Mouse (Mus musculus) MEL (cell line): ENCODE measurements around the gene Smbd1. TPM values are rescaled to one million over a fixed set of nuclear protein-coding genes. Genes with fewer than 3 reads are reported as not detected.

ENCODE experiments used
- DNase-seq: peaks from one replicate; pipeline ENCODE4 v3.0.0; 2011; ENCODE audit warnings: low read depth, low spot score
- H3K27ac ChIP-seq: 2 replicates; pipeline ENCODE4 v1.5.1; 2012; ENCODE audit warnings: low read depth, mild to moderate bottlenecking, control low read depth, low read length, moderate library complexity; ENCODE audit not compliant: control insufficient read depth
- H3K27me3 ChIP-seq, 2 experiments: fragments of 150-350 bp in 1 of 2; sonication (generic) in 1 of 2; 2 replicates each; pipeline ENCODE4 v1.6.1; 2012; ENCODE audit warnings: low read length in 2 of 2, mild to moderate bottlenecking in 2 of 2, improper control_type of control experiment in 1 of 2, moderate library complexity in 1 of 2; ENCODE audit not compliant: insufficient read depth in 2 of 2, control insufficient read depth in 1 of 2
- H3K36me3 ChIP-seq, 2 experiments: 2 replicates each; pipeline ENCODE4 v1.6.1; 2012 to 2014; ENCODE audit warnings: low read length in 2 of 2, improper control_type of control experiment in 1 of 2, inconsistent platforms in 1 of 2, mild to moderate bottlenecking in 1 of 2; ENCODE audit not compliant: insufficient read depth in 2 of 2, control insufficient read depth in 1 of 2
- H3K4me1 ChIP-seq, 2 experiments: fragments of 150-350 bp in 1 of 2; sonication (generic) in 1 of 2; 2 replicates each; pipeline ENCODE4 v1.6.1; 2012; ENCODE audit warnings: low read length in 2 of 2, improper control_type of control experiment in 1 of 2, mild to moderate bottlenecking in 1 of 2; ENCODE audit not compliant: insufficient read depth in 2 of 2, control insufficient read depth in 1 of 2
- H3K4me3 ChIP-seq, 2 experiments: fragments of 150-350 bp in 1 of 2; sonication (generic) in 1 of 2; 2 replicates each; pipeline ENCODE4 v1.5.1; 2012; ENCODE audit warnings: low read depth in 2 of 2, low read length in 2 of 2, mild to moderate bottlenecking in 2 of 2, moderate library complexity in 2 of 2, control low read depth in 1 of 2, improper control_type of control experiment in 1 of 2; ENCODE audit not compliant: control insufficient read depth in 1 of 2, insufficient read depth in 1 of 2
- H3K79me2 ChIP-seq: 2 replicates; pipeline ENCODE4 v1.6.1; 2012; ENCODE audit warnings: mild to moderate bottlenecking, low read length, moderate library complexity; ENCODE audit not compliant: control insufficient read depth, poor library complexity, insufficient read depth
- H3K9ac ChIP-seq: 2 replicates; pipeline ENCODE4 v1.6.1; 2012; ENCODE audit warnings: low read depth, mild to moderate bottlenecking, control low read depth, low read length, moderate library complexity; ENCODE audit not compliant: control insufficient read depth, poor library complexity, severe bottlenecking
- H3K9me3 ChIP-seq: fragments of 150-350 bp; sonication (generic); replicated peaks from 2 replicates; pipeline ENCODE4 v1.6.1; 2012; ENCODE audit warnings: mild to moderate bottlenecking, low read length, improper control_type of control experiment, moderate library complexity; ENCODE audit not compliant: insufficient read depth
- CHD1 ChIP-seq: IDR thresholded peaks from 2 replicates; pipeline ENCODE4 v1.6.1; 2012; ENCODE audit warnings: low read depth, mild to moderate bottlenecking, inconsistent platforms, low read length, improper control_type of control experiment
- CHD2 ChIP-seq: IDR thresholded peaks from 2 replicates; pipeline ENCODE4 v1.6.1; 2011; ENCODE audit warnings: low read length, improper control_type of control experiment
- E2F4 ChIP-seq: IDR thresholded peaks from 2 replicates; pipeline ENCODE4 v1.6.1; 2011; ENCODE audit warnings: low read depth, low read length, improper control_type of control experiment, borderline replicate concordance
- ETS1 ChIP-seq: IDR thresholded peaks from 2 replicates; pipeline ENCODE4 v1.6.1; 2012; ENCODE audit warnings: low read depth, mild to moderate bottlenecking, inconsistent platforms, low read length, improper control_type of control experiment, moderate library complexity
- GABPA ChIP-seq: IDR thresholded peaks from 2 replicates; pipeline ENCODE4 v1.6.1; 2012; ENCODE audit warnings: low read depth, mild to moderate bottlenecking, inconsistent platforms, low read length, improper control_type of control experiment, moderate library complexity
- GATA1 ChIP-seq: IDR thresholded peaks from 2 replicates; pipeline ENCODE4 v1.6.1; 2011; ENCODE audit warnings: low read depth, low read length, improper control_type of control experiment
- HCFC1 ChIP-seq: IDR thresholded peaks from 2 replicates; pipeline ENCODE4 v1.6.1; 2012; ENCODE audit warnings: low read depth, mild to moderate bottlenecking, inconsistent platforms, low read length, improper control_type of control experiment, moderate library complexity
- KAT2A ChIP-seq: conservative IDR thresholded peaks from 2 replicates; pipeline ENCODE4 v1.6.1; 2012; ENCODE audit warnings: low read depth, low read length, improper control_type of control experiment, inconsistent platforms
- MAFK ChIP-seq: IDR thresholded peaks from 2 replicates; pipeline ENCODE4 v1.6.1; 2011; ENCODE audit warnings: low read depth, mild to moderate bottlenecking, low read length, improper control_type of control experiment, borderline replicate concordance
- MAX ChIP-seq: IDR thresholded peaks from 2 replicates; pipeline ENCODE4 v1.6.1; 2011; ENCODE audit warnings: low read length, improper control_type of control experiment
- MAZ ChIP-seq: IDR thresholded peaks from 2 replicates; pipeline ENCODE4 v1.6.1; 2012; ENCODE audit warnings: low read depth, mild to moderate bottlenecking, inconsistent platforms, low read length, improper control_type of control experiment
- MXI1 ChIP-seq: IDR thresholded peaks from 2 replicates; pipeline ENCODE4 v1.6.1; 2011; ENCODE audit warnings: mild to moderate bottlenecking, low read depth, low read length, improper control_type of control experiment
- NELFE ChIP-seq: IDR thresholded peaks from 2 replicates; pipeline ENCODE4 v1.6.1; 2011; ENCODE audit warnings: low read depth, low read length, improper control_type of control experiment
- SIN3A ChIP-seq: IDR thresholded peaks from 2 replicates; pipeline ENCODE4 v1.6.1; 2012; ENCODE audit warnings: low read length, improper control_type of control experiment, inconsistent platforms
- TAL1 ChIP-seq: IDR thresholded peaks from 2 replicates; pipeline ENCODE4 v1.6.1; 2012; ENCODE audit warnings: mild to moderate bottlenecking, inconsistent platforms, low read length, moderate library complexity, mixed read lengths
- TBP ChIP-seq: IDR thresholded peaks from 2 replicates; pipeline ENCODE4 v1.8.0; 2011; ENCODE audit warnings: low read depth, low read length, improper control_type of control experiment
- TCF12 ChIP-seq: IDR thresholded peaks from 2 replicates; pipeline ENCODE4 v1.6.1; 2014; ENCODE audit warnings: low read depth, mild to moderate bottlenecking, inconsistent platforms, low read length, improper control_type of control experiment, moderate library complexity
- UBTF ChIP-seq: IDR thresholded peaks from 2 replicates; pipeline ENCODE4 v1.6.1; 2012; ENCODE audit warnings: low read depth, mild to moderate bottlenecking, inconsistent platforms, low read length, improper control_type of control experiment, moderate library complexity, borderline replicate concordance; ENCODE audit not compliant: insufficient read depth
- ZMIZ1 ChIP-seq: IDR thresholded peaks from 2 replicates; pipeline ENCODE4 v1.6.1; 2012; ENCODE audit warnings: low read depth, mild to moderate bottlenecking, inconsistent platforms, low read length, improper control_type of control experiment, moderate library complexity
- polyA plus RNA-seq, 2 experiments: library from polyadenylated mRNA; stranded (reverse) in 1 of 2; unstranded in 1 of 2; fragments of >175 nt in 1 of 2; fragments of >200 nt in 1 of 2; gene quantifications; 2 replicates each; pipeline versions ENCODE4 v1.2.1 to v1.2.4; 2012; ENCODE audit warnings: low replicate concordance in 2 of 2, low read depth in 1 of 2; ENCODE audit not compliant: insufficient read length in 2 of 2, insufficient read depth in 1 of 2, missing spikeins in 1 of 2
- total RNA-seq: library from RNA; depleted of rRNA; stranded (reverse); fragments of 300-350 nt; gene quantifications from 2 replicates; pipeline ENCODE4 v1.2.3, GENCODE M21; 2012

Gene Smbd1
- total and polyA plus RNA-seq, 3 experiments: not detected

DNA sequence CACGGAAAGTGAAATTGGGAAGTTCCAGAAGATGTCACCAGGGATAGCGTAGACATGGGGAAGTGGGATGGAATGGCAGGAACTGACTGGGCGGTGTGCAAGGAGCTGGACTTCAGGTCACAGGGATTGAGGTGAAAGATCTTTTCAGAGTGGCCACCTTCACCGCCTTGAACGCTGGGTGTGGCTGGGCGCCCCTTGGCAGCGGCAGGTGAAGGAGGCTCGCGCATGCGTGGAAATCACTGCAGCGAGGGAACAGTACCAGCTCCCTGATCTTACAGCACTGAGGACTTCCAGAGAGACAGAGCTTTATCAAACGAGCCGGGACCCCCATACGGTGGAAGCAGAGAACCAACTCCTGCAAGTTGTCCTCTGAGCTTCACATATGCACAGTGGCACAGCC, 4.3 kb upstream of the Smbd1 start:
- H3K4me1 ChIP-seq: peaks cover 0 to 7% of the 10 kb centered on the region in 2 experiments; a peak in 2 of 4 replicates
- H3K79me2 ChIP-seq: no peaks in the 10 kb centered on the region
- no peak overlapping the region for H3K27ac ChIP-seq
- H3K9ac ChIP-seq: no peak overlapping the region
- no peak for DNase-seq
- no peaks in the 10 kb centered on the region for H3K27me3 ChIP-seq
- no peaks in the 10 kb centered on the region for H3K9me3 ChIP-seq
- TF ChIP-seq HCFC1: no peak
- TF ChIP-seq TBP: no peak
- TF ChIP-seq E2F4: no peak
- no peak for TF ChIP-seq MAZ
- no peak for TF ChIP-seq UBTF
- no peak for TF ChIP-seq CHD1
- no peak overlapping the region for H3K4me3 ChIP-seq
- peaks cover 0 to 3% of the 10 kb centered on the region in 2 experiments; a peak in 1 of 4 replicates for H3K36me3 ChIP-seq

- Histone ChIP-seq H3K36me3 (peaks cover 0 to 3% of the 10 kb centered on the region in 2 experiments; a peak in 1 of 4 replicates), H3K4me1 (peaks cover 0 to 7% of the 10 kb centered on the region in 2 experiments; a peak in 2 of 4 replicates)
- TF ChIP-seq KAT2A (no peak), MAFK (no peak), GATA1 (no peak), TBP (no peak), ZMIZ1 (no peak), CHD2 (no peak), TAL1 (no peak), ETS1 (no peak), CHD1 (no peak), MAX (no peak), MAZ (no peak), UBTF (no peak), GABPA (no peak), NELFE (no peak), SIN3A (no peak), TCF12 (no peak), MXI1 (no peak)
These were observed 3.5 kb upstream of the Smbd1 start for GRCm38 (mm10) chr16:32813771-32814170.

More at GRCm38 (mm10) chr16:32813771-32814170, 3.5 kb upstream of the Smbd1 start:
- DNase-seq: no peak
- no peaks in the 10 kb centered on the region for H3K9me3 ChIP-seq
- no peaks in the 10 kb centered on the region for H3K79me2 ChIP-seq
- H3K27me3 ChIP-seq: no peaks in the 10 kb centered on the region
- H3K4me3 ChIP-seq: no peak overlapping the region; a peak in 1 of 4 replicates
- peak overlapping the region; percentile 24; the same call in 1 of the 2 replicates for H3K9ac ChIP-seq
- no peak overlapping the region for H3K27ac ChIP-seq
